ENCODE assay signal across 13 mouse cellular contexts in genomic region chr10:76681882-76682281, GRCm38 (mm10). TPM values are rescaled to one million over a fixed set of nuclear protein-coding genes. Genes with fewer than 3 reads are reported as not detected.
A peak's percentile ranks its signal among the peaks of the same experiment; 100 is the strongest.
DNase-seq lines count a peak whose midpoint lies in the region; ATAC-seq lines count a peak whose summit lies in the region.
"Had no signal": no experiment of that assay in that cellular context is flagged by ENCODE, and none has a peak within 500 bp of the region (broad histone marks: within the 10 kb centered on the region; RNA-seq: fewer than 3 reads in every experiment).

No protein-coding gene starts in this region.

- no peaks in the 10 kb centered on the region for H3K9me3 ChIP-seq in embryonic facial prominence, embryonic 13.5 days
- H3K9me3 ChIP-seq in intestine, embryonic 14.5 days (ENCODE audit: control insufficient read depth, low read length) = 0 out of 2 replicates have a peak, but pooled peaks cover 4% of the 10 kb centered on the region
- H3K9me3 ChIP-seq: liver, embryonic 12.5 days had no signal

- no peaks in the 10 kb centered on the region for H3K36me3 ChIP-seq in embryonic facial prominence, embryonic 13.5 days
- no peaks in the 10 kb centered on the region for H3K36me3 ChIP-seq in intestine, embryonic 14.5 days (ENCODE audit: control insufficient read depth, insufficient read depth, low read length)
- H3K36me3 ChIP-seq: liver, embryonic 12.5 days had no signal

- no peak overlapping the region for H3K4me2 ChIP-seq in embryonic facial prominence, embryonic 13.5 days
- no peak overlapping the region for H3K4me2 ChIP-seq in intestine, embryonic 14.5 days (ENCODE audit: low read length)
- H3K4me2 ChIP-seq: liver, embryonic 12.5 days had no signal

- no peaks in the 10 kb centered on the region for H3K27me3 ChIP-seq in embryonic facial prominence, embryonic 13.5 days
- H3K27me3 ChIP-seq in intestine, embryonic 14.5 days (replicated peaks; ENCODE audit: control insufficient read depth, insufficient read depth, low read length) = no peaks in the 10 kb centered on the region
- H3K27me3 ChIP-seq: liver, embryonic 12.5 days had no signal

- H3K27ac ChIP-seq in embryonic facial prominence, embryonic 13.5 days = peak overlapping the region; percentile 67
- H3K27ac ChIP-seq in intestine, embryonic 14.5 days (ENCODE audit: low read depth) = peak overlapping the region; percentile 87
- H3K27ac ChIP-seq: layer of hippocampus, adult 2 months; liver, embryonic 12.5 days had no signal

- H3K9ac ChIP-seq in embryonic facial prominence, embryonic 13.5 days = no peak overlapping the region; the same call in 1 of the 2 replicates
- H3K9ac ChIP-seq in intestine, embryonic 14.5 days (ENCODE audit: low read length) = no peak overlapping the region
- H3K9ac ChIP-seq: liver, embryonic 12.5 days had no signal

- H3K4me1 ChIP-seq in embryonic facial prominence, embryonic 13.5 days = peaks cover 37% of the 10 kb centered on the region
- peaks cover 38% of the 10 kb centered on the region for H3K4me1 ChIP-seq in intestine, embryonic 14.5 days (replicated peaks; ENCODE audit: control insufficient read depth, insufficient read depth, low read length)
- H3K4me1 ChIP-seq: liver, embryonic 12.5 days had no signal

- ATAC-seq in embryonic facial prominence, embryonic 13.5 days (ENCODE audit: insufficient number of reproducible peaks, insufficient read depth, low FRiP score, low TSS enrichment, low read depth) = no peak
- ATAC-seq in intestine, embryonic 14.5 days (replicated peaks; ENCODE audit: low FRiP score, low TSS enrichment, low read depth) = no peak
- ATAC-seq: liver, embryonic 12.5 days; midbrain, embryonic 16.5 days had no signal

- 53% methylated on average over 3 of the region's 3 CpGs for WGBS in embryonic facial prominence, embryonic 13.5 days
- WGBS in intestine, embryonic 14.5 days = 73% methylated on average over 3 of the region's 3 CpGs

- DNase-seq in adipocyte (ENCODE audit: low spot score) = peak; percentile 79
- peak; percentile 49 for DNase-seq in intestine, embryonic 14.5 days (ENCODE audit: low spot score)
- peak; percentile 41 to 49 for DNase-seq in kidney, postnatal 25 days
- DNase-seq in adrenal gland, postnatal 10 days = no peak
- DNase-seq in urinary bladder, postnatal 14 days (ENCODE audit: low spot score) = no peak
- DNase-seq in cerebellum, postnatal 36 days = no peak
- DNase-seq: cerebellum, adult 2 months; gastrocnemius, postnatal 10 days; thymus, postnatal 36 days had no signal

- no peak overlapping the region for H3K4me3 ChIP-seq in embryonic facial prominence, embryonic 13.5 days
- H3K4me3 ChIP-seq in intestine, embryonic 14.5 days (ENCODE audit: low read depth, low read length) = no peak overlapping the region
- H3K4me3 ChIP-seq: layer of hippocampus, adult 2 months; liver, embryonic 12.5 days had no signal

RNA-seq across cellular contexts. Expression of gene Col6a1, which starts 44.1 kb away (rescaled TPM):
- 174 and 175 TPM in 2 replicates for polyA plus RNA-seq in embryonic facial prominence, embryonic 13.5 days (2015; fragmentation: Nextera tagmentation; extraction: Ambion mirVana)
- polyA plus RNA-seq in intestine, embryonic 14.5 days (2014; fragmentation: Nextera tagmentation; extraction: Ambion mirVana) = 309 and 317 TPM in 2 replicates
- total RNA-seq in adrenal gland, postnatal 10 days (2021) = 100 to 1,000 TPM; 228 to 231 TPM

RNA-seq across cellular contexts. Expression of gene Col6a2, which starts 58.5 kb away (rescaled TPM):
- polyA plus RNA-seq in embryonic facial prominence, embryonic 13.5 days (2015; fragmentation: Nextera tagmentation; extraction: Ambion mirVana) = 173 and 181 TPM in 2 replicates
- polyA plus RNA-seq in intestine, embryonic 14.5 days (2014; fragmentation: Nextera tagmentation; extraction: Ambion mirVana) = 164 and 184 TPM in 2 replicates
- 100 to 1,000 TPM; 136 to 144 TPM for total RNA-seq in adrenal gland, postnatal 10 days (2021)

Comparison
In these comparisons a context has a peak if more than half of its experiments do, and no peak if none do; other contexts are left out.
1. DNase-seq: peak in adipocyte (single experiment), intestine, embryonic 14.5 days (single experiment) and kidney, postnatal 25 days (2 of 2); none in adrenal gland, postnatal 10 days (single experiment), urinary bladder, postnatal 14 days (single experiment) and cerebellum, postnatal 36 days (0 of 2).